Mouse (Mus musculus): Measurements from ENCODE around the gene Pnp2.
"Not testable (repeated sequence)": the region's sequence is repeated elsewhere in the genome, so short reads cannot be mapped to it uniquely, and the experiment has no call there.

Pnp2 gene

GRCm38 (mm10) chr14:50955942-50956508 lies at the start of gene Pnp2:
Gene Pnp2 (plus strand): TSS chr14:50955992.
- DNase-seq (ENCODE audit: low spot score in 2 of 2), result peak; percentile 14 to 28

GRCm38 (mm10) chr14:50908126-50908525 lies 47.7 kb upstream of the Pnp2 start:
- DNase-seq (ENCODE audit: low spot score in 2 of 2), result no peak

GRCm38 (mm10) chr14:50911356-50911755 lies 44.4 kb upstream of the Pnp2 start:
- no peak for DNase-seq (ENCODE audit: low spot score in 2 of 2)

- DNase-seq (ENCODE audit: low spot score in 2 of 2), result not testable (repeated sequence)
Observed at GRCm38 (mm10) chr14:50923437-50923836, 32.4 kb upstream of the Pnp2 start.

GRCm38 (mm10) chr14:50924281-50925064 lies 31.3 kb upstream of the Pnp2 start, which contains the start of the genes Osgep and Apex1:
Gene Osgep (minus strand): TSS chr14:50924893.
Gene Apex1 (plus strand): TSS chr14:50924968.
- DNase-seq (ENCODE audit: low spot score in 2 of 2), result peak; percentile 97

GRCm38 (mm10) chr14:50925111-50925920 lies 30.5 kb upstream of the Pnp2 start:
- DNase-seq (ENCODE audit: low spot score in 2 of 2), result no peak

GRCm38 (mm10) chr14:50927366-50927765 lies 28.4 kb upstream of the Pnp2 start:
- no peak for DNase-seq (ENCODE audit: low spot score in 2 of 2)

- DNase-seq (ENCODE audit: low spot score in 2 of 2), result peak in 1 of 2 experiments; percentile 14
Observed at GRCm38 (mm10) chr14:50929951-50930350, 25.8 kb upstream of the Pnp2 start.

- DNase-seq (ENCODE audit: low spot score in 2 of 2), result peak; percentile 41 to 42
Observed at GRCm38 (mm10) chr14:50930377-50930753, 25.4 kb upstream of the Pnp2 start.

- DNase-seq (ENCODE audit: low spot score in 2 of 2), result peak; percentile 99 to 100
Observed at GRCm38 (mm10) chr14:50930754-50931492, 24.9 kb upstream of the Pnp2 start, which contains the start of the genes Pip4p1 and Pnp. Gene Pip4p1 (minus strand): TSS chr14:50930856. Gene Pnp (plus strand): TSS chr14:50931082.

GRCm38 (mm10) chr14:50931493-50932020 lies 24.2 kb upstream of the Pnp2 start:
- no peak for DNase-seq (ENCODE audit: low spot score in 2 of 2)

GRCm38 (mm10) chr14:50936649-50937048 lies 19.1 kb upstream of the Pnp2 start:
- no peak for DNase-seq (ENCODE audit: low spot score in 2 of 2)

GRCm38 (mm10) chr14:50938119-50938908 lies 17.5 kb upstream of the Pnp2 start:
- DNase-seq (ENCODE audit: low spot score in 2 of 2), result no peak

GRCm38 (mm10) chr14:50938940-50939339 lies 16.9 kb upstream of the Pnp2 start:
- DNase-seq (ENCODE audit: low spot score in 2 of 2), result no peak

- DNase-seq (ENCODE audit: low spot score in 2 of 2), result peak; percentile 83
Observed at GRCm38 (mm10) chr14:50943932-50944667, 11.7 kb upstream of the Pnp2 start, which contains the start of gene Gm49342. Gene Gm49342 (plus strand): TSS chr14:50944517.

GRCm38 (mm10) chr14:50944668-50945033 lies 11.1 kb upstream of the Pnp2 start:
- DNase-seq (ENCODE audit: low spot score in 2 of 2), result not testable (repeated sequence)

- not testable (repeated sequence) for DNase-seq (ENCODE audit: low spot score in 2 of 2)
Observed at GRCm38 (mm10) chr14:50945081-50945480, 10.7 kb upstream of the Pnp2 start.

- DNase-seq (ENCODE audit: low spot score in 2 of 2), result not testable (repeated sequence)
Observed at GRCm38 (mm10) chr14:50945526-50945925, 10.3 kb upstream of the Pnp2 start.

GRCm38 (mm10) chr14:50955487-50955886 lies 305 bp upstream of the Pnp2 start:
- no peak for DNase-seq (ENCODE audit: low spot score in 2 of 2)

- DNase-seq (ENCODE audit: low spot score in 2 of 2), result not testable (repeated sequence)
Observed at GRCm38 (mm10) chr14:50956724-50957123, 932 bp downstream of the Pnp2 start.

Measured in right cerebral cortex, postnatal 36 days (tissue).